Mouse (Mus musculus) R1 (cell line): ENCODE measurements around the gene Phospho1.

Source experiments
- DNase-seq: peaks from one replicate; pipeline ENCODE4 v3.0.0-alpha.2; 2018; ENCODE audit warnings: low read depth, low spot score

Gene Phospho1

DNA sequence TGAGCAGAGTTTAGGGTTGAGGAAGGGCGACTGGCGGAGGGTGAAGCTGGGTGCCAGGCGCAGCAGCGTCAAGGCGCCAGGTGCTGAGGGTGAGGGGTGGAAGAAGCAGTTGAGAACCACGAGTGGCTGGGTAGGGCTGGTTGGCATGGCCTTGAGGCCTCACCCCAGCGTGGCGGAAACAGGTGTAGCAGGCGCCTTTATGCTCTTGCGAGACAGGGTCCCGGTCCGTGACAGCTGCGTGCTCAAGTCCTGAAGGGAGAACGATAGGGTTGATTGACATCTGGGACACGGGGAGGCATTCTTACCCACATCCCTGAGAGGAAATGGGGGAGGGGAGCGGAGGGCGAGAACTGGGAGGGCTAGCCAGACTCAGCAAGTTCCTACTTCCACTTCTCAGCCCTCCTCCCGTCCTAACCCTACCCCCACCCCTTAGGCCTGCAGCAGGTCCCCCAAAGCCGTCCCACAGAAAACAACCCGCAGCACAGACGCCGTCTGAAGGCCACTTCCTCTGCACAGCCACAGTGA, 9.9 kb downstream of the Phospho1 start:
- DNase-seq = peak; percentile 58

DNA sequence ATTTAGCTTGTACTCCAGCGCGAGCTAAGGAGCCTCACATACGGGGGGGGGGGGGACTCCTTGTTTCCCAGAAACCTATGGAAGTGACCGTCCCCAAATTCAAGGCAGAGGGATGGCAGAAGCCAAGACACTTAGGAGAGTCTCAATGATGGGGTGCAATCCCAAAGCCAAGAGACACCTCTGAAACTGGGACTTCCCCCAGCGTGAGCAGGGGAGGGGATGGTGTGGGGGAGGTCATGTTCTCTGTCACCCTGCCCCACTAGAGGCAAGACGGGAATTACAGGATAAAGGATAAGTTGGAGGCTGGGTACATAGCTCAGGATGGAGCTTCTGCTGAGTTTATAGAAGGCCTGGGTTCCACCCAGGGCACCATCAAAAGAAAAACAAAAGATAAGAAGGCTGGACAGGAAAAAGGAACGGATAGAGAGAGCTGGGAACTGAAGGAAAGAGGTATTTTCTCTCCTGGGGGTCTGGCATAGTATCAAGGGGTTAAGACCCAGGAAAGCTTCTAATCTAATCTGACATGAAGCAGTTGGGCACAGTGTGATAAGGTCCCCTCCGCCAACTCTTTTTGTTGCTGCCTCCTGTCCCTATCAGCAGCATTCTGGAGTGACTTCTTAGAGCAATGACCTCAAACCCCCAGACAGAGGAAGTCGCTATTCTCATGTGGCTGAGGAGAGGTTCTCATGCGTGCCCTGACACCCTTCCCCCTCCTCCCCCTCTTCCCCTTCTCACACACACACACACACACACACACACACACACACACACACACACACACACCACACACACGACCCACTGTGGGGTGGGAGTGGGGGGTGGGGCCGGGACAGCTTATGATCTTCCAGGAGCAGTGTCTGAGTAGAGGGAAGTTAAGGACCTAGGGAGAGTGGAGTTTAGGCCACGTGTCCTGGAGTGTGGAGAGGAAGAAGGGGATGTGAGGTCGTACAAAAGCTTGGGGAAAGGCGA, 10.7 kb downstream of the Phospho1 start:
- peak; percentile 10 for DNase-seq

DNA sequence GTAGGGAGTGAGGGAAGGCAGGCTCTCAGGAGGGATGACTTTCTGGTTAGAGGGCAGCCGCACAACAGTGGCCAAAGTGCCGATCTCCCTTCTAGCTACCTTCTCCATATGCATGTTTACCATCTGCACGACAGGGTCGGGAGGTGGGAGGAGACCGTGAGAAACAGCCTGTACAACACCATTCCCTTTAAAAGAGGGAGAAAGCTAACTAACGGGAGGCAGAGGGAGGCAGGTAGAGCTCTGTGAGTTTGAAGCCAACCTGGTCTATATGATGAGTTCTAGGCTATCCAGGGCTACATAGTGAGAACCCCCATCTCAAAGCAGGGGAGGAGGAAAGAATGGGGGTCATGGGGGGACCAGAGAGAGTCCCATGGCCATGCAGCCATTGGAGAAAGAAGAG, 11.5 kb downstream of the Phospho1 start:
- DNase-seq = no peak

DNA sequence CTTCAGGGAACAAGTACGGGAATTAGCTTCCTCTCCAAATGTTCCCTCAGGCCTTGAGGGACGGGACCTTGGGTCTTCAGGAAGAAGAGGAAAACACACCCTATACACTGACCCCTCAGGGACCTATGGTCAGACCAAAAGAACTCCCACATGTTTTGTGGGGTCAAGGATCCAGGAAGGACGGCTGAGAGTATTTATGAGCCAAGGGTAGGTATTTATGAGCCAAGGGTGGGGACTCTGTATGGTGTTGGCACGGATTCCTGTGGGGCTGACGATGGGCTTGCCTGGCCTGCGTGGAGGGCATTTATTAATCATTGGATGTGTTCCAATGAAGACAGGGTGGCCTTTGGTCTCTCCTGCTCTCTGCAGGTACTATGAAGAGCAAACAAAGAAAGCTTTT, 12.1 kb downstream of the Phospho1 start:
- DNase-seq = no peak

DNA sequence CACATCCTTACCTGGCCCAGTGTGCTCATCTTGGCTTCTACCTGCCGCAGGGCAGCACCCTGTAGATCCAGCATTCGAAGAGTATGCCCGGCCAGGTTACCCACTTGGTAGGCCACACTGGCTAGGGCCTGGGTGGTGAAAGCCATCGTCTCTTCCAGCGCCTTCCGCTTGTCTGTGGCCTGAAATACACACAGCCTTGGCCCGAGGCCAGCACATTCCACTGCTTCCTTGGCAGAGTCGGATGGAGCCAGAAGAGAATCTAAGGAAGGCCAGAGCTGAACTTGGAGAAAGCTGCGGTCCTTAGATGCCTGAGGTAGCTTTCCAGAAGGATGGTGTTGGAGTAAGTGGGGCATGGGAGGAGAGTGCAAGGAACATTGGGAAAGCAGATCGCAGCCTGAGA, 12.8 kb downstream of the Phospho1 start, which contains the start of gene Gngt2:
TSS of gene Gngt2 (plus strand) at position 158 of the 400 bp plus-strand sequence.
- DNase-seq = no peak

DNA sequence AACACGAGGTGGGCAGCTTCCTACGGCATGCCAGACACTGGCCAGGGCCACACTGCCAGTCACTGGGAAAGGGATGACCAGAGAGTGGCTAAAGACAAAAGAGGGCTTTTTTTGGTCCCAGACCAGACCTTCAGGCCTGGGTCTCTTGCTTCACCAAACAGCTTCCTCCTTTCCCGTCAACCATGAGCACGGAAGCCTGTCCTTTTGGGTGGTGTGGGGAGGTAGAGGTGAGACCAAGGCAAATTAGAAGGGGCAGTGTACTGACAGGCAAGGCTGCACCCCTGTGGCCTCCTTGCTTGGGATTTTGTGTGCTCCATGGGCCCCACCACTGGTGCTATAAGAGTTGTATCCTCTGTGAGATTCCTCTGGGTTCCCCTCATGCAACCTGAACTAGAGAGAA, 14.3 kb downstream of the Phospho1 start:
- DNase-seq = no peak

DNA sequence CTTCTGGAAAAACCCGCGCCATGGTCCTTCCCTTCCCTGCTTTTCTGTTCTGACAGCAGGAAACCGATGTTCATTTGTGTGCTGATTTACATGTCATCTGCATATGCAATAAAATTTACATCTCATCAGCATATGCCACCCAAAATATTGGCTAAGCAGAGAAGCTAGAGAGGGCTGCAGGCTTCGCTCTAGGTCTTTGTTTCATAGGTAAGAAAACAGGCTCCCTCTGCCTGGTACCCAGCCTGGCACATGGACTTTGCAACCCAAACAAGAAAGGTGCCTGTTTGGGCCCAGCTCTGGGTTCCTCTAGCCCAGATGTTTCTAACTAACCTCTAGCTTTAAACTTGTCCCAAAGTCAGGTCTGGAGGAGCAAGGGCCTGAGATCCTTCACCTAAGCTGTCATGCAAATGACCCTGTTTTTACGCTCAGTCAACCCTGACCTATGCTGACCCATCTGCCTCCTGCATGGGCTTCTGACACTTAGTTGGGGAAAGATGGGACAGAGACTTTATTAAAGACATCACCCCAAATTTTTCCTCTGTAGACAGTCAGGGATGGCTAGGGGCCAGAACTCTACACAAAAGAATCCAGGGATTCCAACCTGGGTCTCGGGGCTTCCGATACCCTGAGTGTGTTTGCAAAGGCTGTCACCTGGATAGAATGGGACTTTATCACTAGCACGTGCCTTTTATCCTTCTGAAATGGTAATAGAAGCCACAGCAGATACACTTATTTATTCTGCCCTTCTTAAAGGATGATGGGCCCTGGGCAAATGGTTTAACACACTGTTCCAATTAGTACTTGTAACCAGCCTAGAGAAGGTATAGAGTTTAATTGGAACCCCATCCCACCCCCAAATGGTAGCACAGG, 14.9 kb downstream of the Phospho1 start:
- no peak for DNase-seq

DNA sequence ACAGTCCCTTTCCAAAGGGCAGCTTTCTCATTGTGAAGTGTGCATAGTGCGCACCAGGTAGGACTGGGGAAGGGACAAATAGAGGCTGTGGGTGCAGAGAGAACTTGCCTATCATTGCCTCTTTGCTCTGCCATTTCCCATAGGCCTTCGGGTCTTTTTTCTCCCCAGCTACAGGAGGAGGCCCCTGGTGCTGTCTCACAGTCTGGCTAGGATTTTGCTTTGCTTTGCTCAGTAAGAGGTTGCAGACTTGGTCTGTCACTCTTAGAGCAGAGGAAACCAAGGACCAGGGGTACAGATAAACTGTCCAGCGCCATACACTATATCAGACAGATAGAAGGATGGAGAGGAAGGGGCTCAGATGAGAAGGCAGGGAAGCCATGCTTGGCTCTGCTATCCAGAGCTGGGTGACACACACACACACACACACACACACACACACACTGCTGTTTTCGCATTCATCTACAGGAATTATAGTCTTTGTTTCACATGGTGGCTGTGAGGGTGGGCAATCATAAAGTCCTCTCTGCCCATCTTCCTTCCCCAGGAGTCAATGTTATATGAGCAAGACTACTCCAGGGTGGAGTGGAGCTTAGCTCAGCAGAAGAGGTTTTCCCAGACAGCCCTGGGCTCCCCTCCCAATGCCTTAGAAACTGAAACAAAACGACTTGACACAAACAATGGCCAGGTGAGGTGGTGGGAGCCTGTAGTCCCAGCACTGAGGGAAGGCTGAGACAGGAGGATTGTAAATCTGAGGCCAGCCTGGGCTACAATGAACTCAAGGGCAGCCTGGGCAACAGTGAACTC, 16.6 kb downstream of the Phospho1 start:
- DNase-seq = no peak

DNA sequence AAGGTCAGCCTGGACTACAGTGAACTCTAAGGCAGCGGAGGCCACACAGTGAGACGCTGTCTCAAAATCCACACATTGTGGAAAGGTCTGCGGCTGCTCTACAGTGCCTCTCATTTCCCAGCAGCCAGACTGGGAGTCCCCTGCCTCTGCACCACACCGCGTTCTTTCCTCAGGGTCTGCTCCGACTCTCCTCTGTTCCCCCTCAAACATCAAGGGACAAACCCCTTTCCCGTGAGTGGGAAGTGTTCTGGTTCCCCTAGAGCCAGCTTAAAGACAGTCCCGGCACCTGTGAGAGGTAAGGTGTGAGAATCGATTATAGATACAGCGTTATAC, 17.2 kb downstream of the Phospho1 start:
- DNase-seq = no peak

DNA sequence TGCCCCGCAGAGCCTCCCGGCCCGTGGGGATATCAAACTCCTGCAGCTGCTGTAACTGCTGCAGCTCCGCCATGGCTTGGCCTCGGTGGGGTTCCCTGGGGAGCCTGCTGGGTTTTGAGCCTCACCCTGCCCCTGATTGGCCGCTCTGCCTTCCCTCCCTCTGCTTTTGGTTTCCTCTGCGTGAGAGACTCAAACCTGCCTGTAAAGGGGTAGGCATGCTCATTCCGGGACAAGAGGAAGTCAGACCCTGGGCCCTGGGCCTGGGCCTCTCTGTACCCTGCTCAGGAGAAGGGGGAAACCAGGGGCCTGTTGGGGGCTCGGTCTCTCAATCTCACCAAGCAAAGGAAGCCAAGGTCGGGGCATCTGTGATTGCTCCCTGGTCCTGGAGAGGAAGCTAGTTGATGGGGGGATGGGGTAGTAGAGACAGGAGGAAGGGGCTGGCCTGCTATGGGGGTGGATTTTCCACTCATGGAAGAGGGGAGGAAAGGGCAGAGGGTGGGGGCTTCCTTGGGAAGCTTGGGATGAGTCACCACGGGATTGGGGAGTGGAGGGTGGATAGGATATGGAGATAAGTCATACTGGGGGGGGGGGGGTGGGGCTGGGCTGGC, 17.9 kb downstream of the Phospho1 start, which contains the start of gene Abi3:
TSS of gene Abi3 (minus strand) at position 403 of the 608 bp plus-strand sequence.
- peak; percentile 77 for DNase-seq

DNA sequence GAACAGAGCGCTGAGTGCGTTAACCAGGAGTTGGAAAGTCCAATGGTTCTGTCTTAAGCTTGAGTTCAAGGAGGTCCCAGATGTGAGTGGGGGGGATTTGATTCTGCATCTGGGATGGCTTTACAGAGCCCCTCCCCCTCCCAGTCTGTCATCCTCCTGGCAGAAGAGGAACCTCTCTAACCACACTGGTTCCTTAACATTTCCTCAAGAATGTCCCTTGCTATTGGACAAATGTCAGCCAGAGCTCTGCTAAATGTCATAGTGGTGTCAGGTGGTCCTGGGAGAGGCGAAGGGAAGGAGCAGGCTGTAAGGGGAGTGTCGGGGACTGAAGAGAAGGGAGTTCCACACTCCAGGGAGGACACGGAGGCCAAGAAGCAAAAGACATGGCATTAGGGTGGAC, 18.7 kb downstream of the Phospho1 start:
- no peak for DNase-seq

DNA sequence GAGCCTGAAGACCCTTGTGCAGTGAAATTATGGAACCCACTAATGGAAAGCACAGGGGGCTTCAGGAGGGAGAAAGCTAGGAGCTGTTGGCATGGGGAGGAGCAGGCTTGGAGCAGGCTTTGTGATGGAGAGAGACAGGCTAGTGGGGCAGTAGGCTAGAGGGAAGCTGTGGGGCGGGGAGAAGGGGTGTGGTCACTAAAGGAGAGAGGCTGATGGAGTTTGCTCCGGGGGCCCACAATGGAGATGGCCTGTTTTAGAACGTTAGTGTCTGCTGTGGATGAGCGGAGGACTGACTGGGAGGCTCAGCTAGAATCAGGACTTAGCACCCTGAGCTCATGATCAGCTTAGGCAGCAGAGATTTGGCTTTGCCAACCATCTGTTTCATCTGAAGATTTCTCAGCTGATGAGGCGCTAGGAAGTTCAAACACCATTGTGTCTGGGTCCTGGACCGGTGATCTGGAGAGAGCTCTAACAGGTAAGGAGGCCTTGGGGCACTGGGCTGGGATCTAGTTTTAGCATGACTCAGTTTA, 19.2 kb downstream of the Phospho1 start:
- no peak for DNase-seq

DNA sequence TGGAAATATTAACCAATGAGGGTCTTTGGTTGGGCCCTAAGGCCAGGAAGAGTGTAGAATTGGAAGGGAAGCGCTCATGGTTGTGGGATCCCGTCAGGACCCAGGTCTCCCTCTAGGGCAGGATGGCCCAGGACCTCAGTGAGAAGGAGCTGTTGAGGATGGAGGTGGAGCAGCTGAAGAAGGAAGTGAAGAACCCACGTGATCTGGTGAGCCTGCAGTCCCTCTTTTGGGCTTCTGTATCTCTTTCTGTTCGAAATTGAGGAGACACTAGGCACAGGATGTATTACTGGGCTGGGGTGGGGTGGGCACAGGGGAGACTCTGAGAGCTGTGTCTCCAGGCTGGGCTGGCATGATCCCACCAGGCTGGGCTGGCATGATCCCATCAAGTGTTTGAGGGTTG, 20.6 kb downstream of the Phospho1 start:
- no peak for DNase-seq

DNA sequence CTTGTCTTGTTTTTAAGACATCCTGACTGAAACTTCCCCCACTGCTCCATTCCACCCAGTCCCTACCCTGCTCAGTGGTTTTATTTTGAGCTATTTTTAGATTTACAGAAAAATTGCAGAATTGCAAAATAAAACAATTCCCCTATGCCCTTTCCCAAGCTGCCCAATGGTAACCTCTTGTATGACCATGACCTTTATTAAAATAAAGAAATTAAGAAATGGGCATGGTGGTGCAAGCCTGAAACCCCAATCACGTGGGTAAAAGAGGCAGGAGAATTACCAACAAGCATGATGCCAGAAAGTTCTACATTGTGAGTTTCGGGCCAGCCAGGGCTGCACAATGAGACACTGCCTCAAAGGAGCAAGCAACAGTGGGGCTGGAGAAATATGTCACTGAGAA, 26.6 kb downstream of the Phospho1 start:
- DNase-seq = no peak

DNA sequence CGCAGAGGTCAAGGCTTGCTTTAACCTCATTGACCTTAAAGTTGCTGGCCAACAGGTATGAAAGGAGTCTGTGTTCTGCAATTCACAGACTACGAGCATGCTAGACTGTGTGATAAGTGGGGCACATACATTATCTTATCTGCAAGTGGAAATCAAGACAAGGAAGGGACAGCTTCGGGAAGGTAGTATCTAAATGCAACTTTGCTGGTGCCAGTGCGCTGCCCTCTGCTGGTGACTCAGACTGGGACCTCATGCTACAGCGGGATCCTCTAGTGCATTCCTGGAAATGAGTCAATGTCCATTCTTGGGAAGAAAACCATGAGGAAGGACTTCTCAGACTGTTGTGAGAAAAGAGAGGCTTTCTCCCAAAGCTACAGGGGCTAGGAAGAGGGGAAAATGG, 29.4 kb downstream of the Phospho1 start:
- DNase-seq = peak; percentile 58

DNA sequence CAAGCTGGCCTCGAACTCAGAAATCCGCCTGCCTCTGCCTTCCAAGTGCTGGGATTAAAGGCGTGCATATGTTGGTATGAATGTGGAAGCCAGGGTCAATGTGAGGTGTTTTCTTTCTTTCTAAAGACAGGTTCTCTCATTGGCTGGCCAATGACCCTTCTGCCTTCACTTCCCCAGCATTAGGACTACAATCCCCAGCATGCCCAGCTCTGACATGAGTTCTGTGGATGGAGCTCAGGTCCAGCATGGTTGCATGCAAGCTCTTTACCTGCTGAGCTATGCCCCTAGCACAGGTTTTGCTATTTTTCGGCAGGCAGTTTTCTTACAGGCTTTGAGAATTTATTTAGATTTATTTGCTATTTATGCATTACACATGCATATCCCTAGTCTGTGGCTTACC, 33.0 kb downstream of the Phospho1 start:
- DNase-seq = peak; percentile 69

DNA sequence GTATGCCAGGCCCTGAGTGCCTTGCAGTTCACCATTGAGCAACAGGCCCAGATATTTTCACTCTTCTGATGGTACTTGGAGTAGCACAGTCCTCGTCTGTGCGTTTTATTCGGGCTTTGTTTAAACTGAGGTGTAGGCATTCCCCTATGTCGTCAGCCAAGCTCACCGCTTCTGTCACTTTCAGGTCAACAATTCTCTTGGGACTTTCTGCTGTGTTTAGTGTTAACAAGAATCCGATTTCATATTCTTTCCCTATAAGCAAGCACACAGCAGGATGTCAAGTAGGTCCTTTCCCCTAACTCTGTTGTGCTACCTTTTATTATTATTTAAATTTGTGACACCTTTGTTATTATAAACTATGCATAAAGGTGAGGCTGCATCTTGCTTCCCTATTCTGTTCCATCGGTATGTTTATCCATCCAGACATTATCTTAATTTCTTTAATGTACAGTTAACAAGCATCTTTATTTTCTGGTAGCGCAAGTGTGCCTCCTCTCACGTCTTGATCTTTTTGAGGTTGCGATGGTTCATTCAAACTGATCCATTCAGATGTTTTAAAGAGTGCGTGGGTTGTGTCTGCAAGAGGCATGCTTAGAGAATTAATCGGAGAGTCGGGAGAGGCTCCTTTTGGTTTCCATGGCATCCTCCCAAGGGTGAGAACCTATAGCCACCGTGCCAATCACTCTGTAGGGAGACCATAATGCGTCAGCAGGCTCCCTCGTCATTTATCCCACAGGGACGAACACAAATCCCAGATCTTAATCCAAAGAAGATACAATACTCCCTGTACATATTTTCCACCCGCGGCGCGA, 33.6 kb downstream of the Phospho1 start:
- DNase-seq = peak; percentile 76

DNA sequence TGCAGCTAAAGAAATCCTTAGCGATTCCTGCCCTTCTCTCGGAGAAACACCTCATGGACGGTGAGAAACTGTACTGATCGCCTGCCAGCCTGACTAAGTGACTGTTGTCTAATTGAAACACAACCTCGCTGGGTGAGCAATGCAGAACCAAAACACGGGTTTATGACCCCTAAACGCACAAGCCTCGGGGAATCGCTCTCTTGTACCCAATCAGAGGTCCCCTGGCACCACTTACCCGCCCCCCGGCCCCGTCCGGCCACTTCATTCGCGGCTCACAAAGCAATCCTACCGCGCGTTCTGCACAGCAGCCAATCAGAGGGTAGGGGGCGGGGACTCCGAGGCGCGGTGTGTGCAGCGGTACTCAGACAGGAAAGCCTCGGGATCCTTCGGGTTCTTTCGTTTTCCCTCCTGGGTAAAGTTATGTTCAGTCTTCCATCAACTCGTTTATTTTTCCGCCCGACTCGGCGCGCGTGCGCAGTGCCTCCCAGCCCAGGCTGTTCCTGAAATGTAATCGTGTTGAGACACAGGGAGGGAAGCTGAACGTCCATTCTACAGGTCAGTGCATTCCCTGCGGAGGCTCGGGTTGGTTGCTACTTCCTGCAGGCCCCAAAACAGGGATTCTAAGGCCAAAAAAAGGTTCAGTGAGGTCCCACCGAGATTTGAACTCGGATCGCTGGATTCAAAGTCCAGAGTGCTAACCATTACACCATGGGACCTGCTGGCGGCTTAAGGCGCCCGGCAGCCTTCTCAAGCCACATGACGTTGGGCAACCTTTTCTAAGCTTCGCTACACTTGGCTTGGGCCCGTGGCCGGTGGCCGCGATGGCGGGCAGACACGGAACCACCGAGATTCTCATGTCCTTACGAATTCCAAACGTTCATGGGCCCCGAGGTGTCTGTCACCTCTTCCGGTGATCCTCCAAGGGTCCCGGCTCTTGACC, 34.5 kb downstream of the Phospho1 start:
- DNase-seq = peak; percentile 99

DNA sequence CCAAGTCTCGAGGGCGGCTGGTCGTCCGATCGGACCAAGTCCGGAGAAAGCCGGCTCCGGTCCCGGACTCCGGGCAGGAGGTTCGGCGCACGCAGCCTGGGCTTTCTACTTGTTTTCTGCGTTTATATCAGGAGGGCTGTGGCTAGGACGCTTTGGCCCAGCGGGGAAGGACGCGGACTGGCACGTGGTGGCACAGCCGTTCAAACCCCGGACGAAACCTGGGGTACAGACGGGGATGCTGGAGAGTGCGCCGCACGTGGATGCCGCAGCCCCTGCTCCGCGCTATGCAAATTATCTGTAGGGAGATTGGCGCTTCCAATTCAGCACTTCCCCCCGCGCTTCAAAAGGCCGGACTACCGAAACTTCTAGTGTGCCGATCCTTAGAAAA, 35.2 kb downstream of the Phospho1 start:
- peak; percentile 85 for DNase-seq
